Mouse (Mus musculus) CH12.LX (cell line): ENCODE data around the gene Tmem204.

Experiments
- CTCF ChIP-seq, 2 experiments: IDR thresholded peaks in 1 of 2; conservative IDR thresholded peaks in 1 of 2; 2 replicates each; pipeline ENCODE4 v1.5.1; 2011 to 2012; ENCODE audit warnings: low read depth in 2 of 2, low read length in 2 of 2, improper control_type of control experiment in 1 of 2, inconsistent platforms in 1 of 2, mild to moderate bottlenecking in 1 of 2, moderate library complexity in 1 of 2
- E2F4 ChIP-seq: IDR thresholded peaks from 2 replicates; pipeline ENCODE4 v1.6.1; 2011; ENCODE audit warnings: low read depth, low read length, improper control_type of control experiment; ENCODE audit not compliant: insufficient replicate concordance
- MAFK ChIP-seq: IDR thresholded peaks from 2 replicates; pipeline ENCODE4 v1.6.1; 2011; ENCODE audit warnings: low read length, improper control_type of control experiment; ENCODE audit not compliant: insufficient replicate concordance
- MAZ ChIP-seq: IDR thresholded peaks from 2 replicates; pipeline ENCODE4 v1.6.1; 2012; ENCODE audit warnings: low read depth, mild to moderate bottlenecking, inconsistent platforms, low read length, improper control_type of control experiment, moderate library complexity
- MEF2A ChIP-seq: IDR thresholded peaks from 2 replicates; pipeline ENCODE4 v1.6.1; 2014; ENCODE audit warnings: low read depth, mild to moderate bottlenecking, inconsistent platforms, low read length, improper control_type of control experiment, borderline replicate concordance
- NRF1 ChIP-seq: IDR thresholded peaks from 2 replicates; pipeline ENCODE4 v1.6.1; 2014; ENCODE audit warnings: low read depth, mild to moderate bottlenecking, inconsistent platforms, low read length, improper control_type of control experiment, moderate library complexity
- POLR2A ChIP-seq: IDR thresholded peaks from 2 replicates; pipeline ENCODE4 v1.6.1; 2011; ENCODE audit warnings: low read depth, mild to moderate bottlenecking, improper control_type of control experiment, low read length
- SMC3 ChIP-seq: IDR thresholded peaks from 2 replicates; pipeline ENCODE4 v1.6.1; 2011; ENCODE audit warnings: low read depth, low read length, improper control_type of control experiment
- TCF12 ChIP-seq: IDR thresholded peaks from 2 replicates; pipeline ENCODE4 v1.6.1; 2014; ENCODE audit warnings: low read depth, mild to moderate bottlenecking, inconsistent platforms, low read length, improper control_type of control experiment
- UBTF ChIP-seq: IDR thresholded peaks from 2 replicates; pipeline ENCODE4 v1.6.1; 2012; ENCODE audit warnings: low read depth, mild to moderate bottlenecking, inconsistent platforms, low read length, improper control_type of control experiment, moderate library complexity
- USF1 ChIP-seq: IDR thresholded peaks from 2 replicates; pipeline ENCODE4 v1.6.1; 2014; ENCODE audit warnings: low read depth, mild to moderate bottlenecking, inconsistent platforms, low read length, improper control_type of control experiment

DNA sequence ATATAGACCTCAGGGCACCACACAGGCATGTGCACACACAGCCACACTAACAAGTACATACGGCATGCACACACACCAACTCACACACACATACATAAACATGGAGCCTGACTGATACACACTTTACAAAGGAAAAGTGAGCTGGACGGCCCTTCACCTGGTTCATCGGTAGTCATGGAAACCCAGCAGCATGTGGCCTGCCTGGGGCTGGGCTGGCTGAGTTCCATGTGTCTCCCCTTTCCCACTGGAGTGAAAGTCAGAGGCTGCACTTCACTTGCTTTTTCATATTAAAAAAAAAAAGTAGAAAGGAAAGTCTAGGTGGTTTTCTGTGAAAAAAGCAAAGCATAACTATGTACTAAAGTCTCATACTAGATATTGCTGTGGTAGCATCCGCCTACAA is 20.1 kb downstream of the Tmem204 start:
- no peak for TF ChIP-seq POLR2A
- TF ChIP-seq CTCF (conservative IDR thresholded peaks at IDR 0.05 in 1 of 2, IDR thresholded peaks at IDR 0.05 in 1 of 2; ENCODE audit: low read depth in 2 of 2, low read length in 2 of 2) = no peak
- TF ChIP-seq UBTF = no peak
- no peak for TF ChIP-seq MAFK
- TF ChIP-seq TCF12 = no peak
- TF ChIP-seq E2F4 = no peak
- TF ChIP-seq NRF1 = no peak
- no peak for TF ChIP-seq MAZ
- TF ChIP-seq MEF2A = no peak
- TF ChIP-seq SMC3 = no peak
- no peak for TF ChIP-seq USF1
